Mouse (Mus musculus) olfactory bulb, adult 2 months (tissue): ENCODE measurements around the gene Hist1h4h.

Experiments
- CTCF ChIP-seq: fragments of 200-500 bp; IDR thresholded peaks from 2 replicates; pipeline ENCODE4 v1.5.1; 2012; ENCODE audit warnings: low read depth, mild to moderate bottlenecking, low read length, moderate library complexity; ENCODE audit not compliant: insufficient read depth
- POLR2A ChIP-seq: fragments of 200-500 bp; IDR thresholded peaks from 2 replicates; pipeline ENCODE4 v1.6.1; 2012; ENCODE audit warnings: mild to moderate bottlenecking, low read depth, low read length, moderate library complexity; ENCODE audit not compliant: insufficient read depth

DNA sequence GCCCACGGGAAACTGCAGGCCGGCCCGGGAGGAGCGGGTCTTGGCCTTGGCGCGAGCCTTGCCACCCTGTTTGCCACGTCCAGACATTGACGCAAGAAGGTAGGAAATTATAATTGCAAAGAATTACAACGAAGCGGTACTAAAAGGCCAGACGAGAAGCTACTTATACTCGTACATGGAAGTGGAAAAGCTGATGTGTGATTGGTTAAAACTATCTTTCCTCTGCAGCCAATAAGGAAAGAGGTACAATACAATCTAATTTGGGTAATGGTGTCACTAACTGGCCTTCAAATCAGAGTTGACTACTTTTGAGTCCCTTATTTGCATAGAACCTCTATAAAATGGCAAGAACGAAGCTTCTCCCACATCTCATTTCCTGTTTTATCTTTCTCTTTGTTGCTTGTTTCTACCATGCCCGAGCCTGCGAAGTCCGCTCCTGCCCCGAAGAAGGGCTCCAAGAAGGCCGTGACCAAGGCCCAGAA lies 40.2 kb downstream of the Hist1h4h start, which contains the start of the genes Hist1h2ae and Hist1h2bg:
- TF ChIP-seq CTCF (no peak), POLR2A (no peak)
